Mouse (Mus musculus) v-Abl transformed pro-B cells (cell line): ENCODE data around the gene Zbtb21.
"Not testable (repeated sequence)": the region's sequence is repeated elsewhere in the genome, so short reads cannot be mapped to it uniquely, and the experiment has no call there.

ENCODE experiments used
- in situ Hi-C, 2 experiments: fragments of 400-800 bp; cut with MboI; formaldehyde crosslinking; loops; one replicate each; pipeline ENCODE4 v1.15.1; 2025; ENCODE audit not compliant: unreplicated experiment in 2 of 2

The Zbtb21 gene

GRCm38 (mm10) chr16:97950061-97950460 is 12.4 kb downstream of the Zbtb21 start:
- in situ Hi-C loops, result no loop called here

GRCm38 (mm10) chr16:97948836-97949235 is 13.6 kb downstream of the Zbtb21 start:
- in situ Hi-C loops, result no loop called here

- in situ Hi-C loops, result not testable (repeated sequence)
Observed at GRCm38 (mm10) chr16:97946993-97947392, 15.4 kb downstream of the Zbtb21 start.

DNA sequence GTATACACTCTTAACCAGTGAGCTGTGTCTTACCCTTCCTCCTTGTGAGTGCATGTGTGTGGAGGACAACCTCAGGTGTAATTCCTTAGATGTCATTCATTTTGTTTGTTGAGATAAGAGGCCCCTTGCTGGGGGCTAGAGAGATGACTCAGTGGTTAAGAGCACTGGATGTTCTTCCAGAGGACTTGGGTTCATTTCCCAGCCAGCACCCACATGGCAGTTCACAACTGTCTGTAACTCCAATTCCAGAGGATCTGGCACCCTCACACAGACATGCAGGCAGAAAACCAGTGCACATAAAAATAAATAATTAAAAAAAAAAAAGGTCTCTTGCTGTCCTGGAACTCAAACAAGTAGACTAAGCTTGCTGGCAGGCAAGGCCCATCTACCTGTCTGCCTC is 20.6 kb downstream of the Zbtb21 start:
- in situ Hi-C loops, result no loop called here

- in situ Hi-C loops, result no loop called here
Observed at GRCm38 (mm10) chr16:97940471-97940973, 21.9 kb downstream of the Zbtb21 start.

DNA sequence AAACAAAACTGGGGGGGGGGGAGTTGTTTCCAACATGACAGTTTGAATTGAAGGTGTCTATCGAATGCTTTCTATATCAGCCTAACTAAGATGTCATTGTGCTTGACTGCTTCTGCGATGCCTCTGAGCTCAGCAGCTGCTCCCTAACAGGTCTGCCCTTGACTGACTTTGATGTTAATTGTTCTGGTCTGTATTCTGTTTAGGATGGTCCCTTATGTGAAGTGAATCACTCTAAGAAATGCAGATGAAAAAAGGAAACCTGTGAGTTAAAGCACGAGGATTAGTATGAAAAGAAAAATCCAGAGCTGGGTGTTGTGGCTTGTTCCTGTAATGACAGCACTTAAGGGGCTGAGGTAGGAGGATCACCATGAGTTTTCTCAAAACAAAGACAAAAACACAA is 26.6 kb downstream of the Zbtb21 start:
- in situ Hi-C loops, result no loop called here

DNA sequence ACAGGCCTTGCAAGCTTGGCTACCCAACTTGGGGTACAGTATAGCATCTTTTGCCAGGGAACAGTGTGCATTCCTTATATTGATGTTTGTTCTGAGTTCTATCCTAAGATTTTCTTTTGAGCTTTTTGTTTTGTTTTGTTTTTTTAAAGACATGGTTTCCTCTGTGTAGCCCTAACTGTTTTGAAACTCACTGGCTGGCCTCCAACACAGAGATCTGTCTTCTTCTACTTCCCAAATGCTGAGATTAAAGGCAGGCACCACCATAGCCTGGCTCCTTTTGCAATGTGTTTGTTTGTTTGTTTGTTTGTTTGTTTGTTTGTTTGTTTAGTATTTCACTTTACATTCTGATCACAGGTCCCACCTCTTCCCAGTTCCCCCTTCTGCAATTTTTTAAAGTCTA is 32.2 kb downstream of the Zbtb21 start:
- in situ Hi-C loops, result no loop called here

GRCm38 (mm10) chr16:97929520-97929919 is 32.9 kb downstream of the Zbtb21 start:
- in situ Hi-C loops, result no loop called here

DNA sequence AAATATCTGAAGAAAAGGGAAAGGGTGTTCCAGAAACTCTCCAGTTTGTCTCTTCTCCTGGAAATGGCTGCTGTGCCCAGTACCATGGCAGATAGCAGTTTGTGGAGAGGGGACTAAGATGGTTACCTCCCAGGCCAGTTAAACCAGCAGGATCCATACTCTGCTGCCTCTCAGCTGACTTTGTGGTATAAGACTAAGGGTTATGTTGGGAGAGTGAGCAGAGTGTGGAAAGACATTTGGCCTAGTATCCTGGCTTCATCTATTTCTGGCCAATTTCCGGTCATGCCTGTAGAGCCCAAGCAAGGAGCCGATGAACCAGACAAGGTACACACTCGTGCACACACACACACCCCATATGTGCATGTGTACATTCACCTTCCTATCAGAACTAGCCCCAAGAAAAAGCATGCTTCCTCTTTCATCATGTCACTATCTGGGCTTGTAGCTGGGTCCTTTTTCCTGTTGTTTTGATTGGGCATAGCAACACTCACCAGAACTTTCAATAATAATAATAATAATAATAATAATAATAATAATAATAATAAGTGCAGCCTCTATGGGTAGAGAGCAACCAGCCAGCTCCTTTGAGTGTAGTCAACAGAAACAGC is 35.0 kb downstream of the Zbtb21 start:
- in situ Hi-C loops, result no loop called here

- in situ Hi-C loops, result no loop called here
Observed at GRCm38 (mm10) chr16:97926381-97926780, 36.0 kb downstream of the Zbtb21 start.

DNA sequence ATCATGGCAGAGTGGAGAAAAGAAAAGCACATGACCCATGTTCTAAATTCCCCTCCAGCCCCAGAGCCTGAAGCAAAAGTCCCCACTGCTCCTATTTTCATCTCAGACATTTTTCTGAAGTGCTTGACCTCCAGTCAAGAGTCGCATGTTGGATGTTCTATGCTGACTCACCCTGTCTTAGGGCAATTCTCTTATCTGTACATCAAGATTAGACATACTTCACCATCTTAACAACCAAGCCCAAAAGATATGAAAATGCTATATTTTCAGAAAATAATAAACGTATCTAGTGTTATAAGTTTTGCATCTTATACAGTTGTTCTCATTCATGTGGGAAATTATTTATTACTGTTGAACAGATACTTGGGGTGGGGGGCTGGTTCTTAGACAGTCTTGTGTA is 36.7 kb downstream of the Zbtb21 start:
- in situ Hi-C loops, result no loop called here

DNA sequence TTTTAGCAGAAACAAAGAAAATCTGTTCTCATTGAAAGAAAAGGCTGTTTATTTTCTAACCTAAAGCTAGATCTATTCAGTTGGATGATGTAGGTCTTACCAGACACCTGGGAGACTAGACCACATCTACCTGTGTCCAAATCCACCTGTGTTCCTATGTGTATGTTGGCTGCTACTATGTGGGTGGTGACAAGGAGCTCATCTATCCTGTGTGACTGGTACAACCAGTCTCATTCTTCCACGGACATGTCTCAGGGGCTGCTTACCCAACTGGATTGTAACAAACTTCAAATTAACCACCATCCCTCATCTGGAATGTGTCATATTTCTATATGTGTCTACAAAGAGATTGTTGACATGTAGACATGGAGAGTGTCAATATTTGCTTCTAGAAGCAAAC is 38.7 kb downstream of the Zbtb21 start:
- in situ Hi-C loops, result no loop called here

- in situ Hi-C loops, result no loop called here
Observed at GRCm38 (mm10) chr16:97922779-97923126, 39.7 kb downstream of the Zbtb21 start.

DNA sequence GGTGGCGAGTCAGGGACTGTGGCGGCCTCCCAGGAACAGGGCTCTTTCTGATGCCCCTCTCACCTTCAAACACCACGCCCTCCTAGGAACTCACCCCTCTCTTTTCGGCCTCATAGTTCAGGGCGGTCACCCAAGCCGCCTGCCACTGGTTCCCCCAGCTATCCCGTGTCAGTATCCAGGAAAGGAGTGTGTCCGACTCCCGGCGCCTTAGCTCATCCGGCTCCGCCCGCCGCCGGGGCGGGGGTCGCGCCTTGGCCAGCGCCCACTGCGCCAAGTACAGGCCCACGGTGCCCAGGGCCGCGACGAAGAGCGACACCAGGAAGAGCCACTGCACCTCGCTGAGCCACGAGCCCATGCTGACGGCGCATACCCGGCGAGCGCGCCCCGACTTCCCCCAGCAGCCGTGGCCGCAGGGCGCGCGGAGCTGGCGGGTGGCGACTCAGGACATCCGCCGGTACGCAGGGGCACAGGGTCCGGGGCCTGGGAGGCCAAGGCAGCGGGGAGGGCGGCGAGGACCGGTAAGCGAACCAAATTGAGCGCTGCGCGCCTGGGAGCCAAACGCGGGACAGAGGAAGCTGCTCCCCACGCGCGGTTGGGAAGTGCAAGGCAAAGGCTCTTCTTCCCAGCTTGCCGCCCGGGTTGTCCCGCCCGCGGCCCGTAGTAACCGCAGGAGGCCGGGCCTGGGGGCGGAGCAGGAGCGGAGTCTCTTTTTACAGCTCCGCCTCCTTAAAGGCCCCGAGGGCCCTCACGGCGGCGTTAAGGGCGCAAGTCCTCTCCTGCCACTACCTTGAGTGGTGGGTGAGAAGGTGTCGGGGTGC is 40.3 kb downstream of the Zbtb21 start:
- in situ Hi-C loops, result no loop called here

DNA sequence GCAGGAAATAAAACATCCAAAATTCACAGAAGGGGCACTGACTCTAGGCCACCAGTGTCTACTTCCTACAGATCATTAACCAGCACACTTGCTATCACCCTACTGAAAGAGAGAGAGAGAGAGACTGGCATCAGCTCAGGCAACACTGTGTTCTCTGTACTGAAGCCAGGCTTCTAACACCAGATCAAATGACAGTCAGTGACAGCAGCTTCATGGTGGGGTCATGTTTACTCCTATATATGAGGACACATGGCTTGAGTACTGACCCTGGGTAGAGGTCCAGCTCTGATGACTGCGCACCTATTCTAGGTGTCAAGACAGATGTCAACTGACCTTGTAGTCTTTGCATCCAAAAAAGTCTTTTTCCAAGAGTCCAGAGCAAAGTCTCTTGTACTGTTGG is 41.8 kb downstream of the Zbtb21 start:
- in situ Hi-C loops, result no loop called here

DNA sequence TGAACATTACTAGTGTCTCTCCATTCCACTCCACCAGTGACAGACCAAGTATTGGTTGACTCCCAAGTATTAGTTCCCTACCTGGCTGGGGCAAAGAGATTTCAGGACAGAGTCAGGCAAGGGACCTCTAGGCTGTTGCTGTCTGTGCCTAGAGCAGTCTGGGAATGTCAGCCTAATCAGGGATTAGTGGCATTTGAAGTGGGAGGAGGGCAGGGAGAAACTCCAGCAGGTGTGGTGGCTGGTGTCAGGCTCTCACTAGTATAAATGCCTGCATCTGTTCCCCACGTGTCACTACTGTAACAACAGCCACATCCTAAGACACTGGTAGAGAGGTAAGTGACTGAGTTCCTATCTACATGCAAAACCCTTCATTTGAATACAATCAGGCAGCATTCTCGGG is 42.6 kb downstream of the Zbtb21 start:
- in situ Hi-C loops, result no loop called here

GRCm38 (mm10) chr16:97912873-97913272 is 49.5 kb downstream of the Zbtb21 start:
- in situ Hi-C loops, result no loop called here

DNA sequence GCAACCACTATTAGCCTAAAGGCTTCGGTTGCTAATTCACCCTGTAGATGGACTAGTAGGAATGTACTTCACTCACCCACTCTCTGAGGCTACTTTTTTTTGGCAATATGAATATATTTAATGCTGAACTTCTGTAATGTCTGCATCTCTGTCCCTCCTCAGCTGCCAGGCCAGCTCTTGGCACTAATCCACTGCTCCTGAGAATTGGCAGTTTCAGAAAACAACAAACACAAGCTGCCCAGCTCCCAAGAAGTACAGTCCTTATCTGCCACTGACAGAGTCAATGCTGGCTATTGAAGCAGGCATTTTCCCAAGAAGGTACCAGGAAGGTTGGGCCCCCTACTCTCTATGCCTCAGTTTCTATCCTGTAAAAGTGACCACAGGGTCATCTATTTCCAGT is 53.1 kb downstream of the Zbtb21 start:
- in situ Hi-C loops, result no loop called here

DNA sequence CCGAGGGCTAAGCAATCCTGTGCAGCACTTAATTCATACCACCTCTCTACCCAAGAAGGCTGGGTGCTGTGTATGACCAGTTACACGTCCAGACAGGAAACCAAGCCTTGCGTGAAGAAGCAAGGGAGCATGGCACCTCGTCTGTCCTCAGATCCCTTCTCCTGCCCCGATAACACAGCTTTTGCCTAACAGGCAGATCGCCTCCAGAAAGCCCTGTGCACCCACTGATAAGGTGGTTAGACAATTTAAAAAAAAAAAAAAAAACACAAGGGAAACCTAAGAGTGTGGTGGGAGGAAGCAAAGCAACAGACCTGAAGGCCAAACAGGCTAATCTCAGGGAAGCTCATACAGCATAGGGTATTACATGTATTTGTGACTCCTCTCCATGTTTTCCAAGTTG is 54.9 kb downstream of the Zbtb21 start:
- in situ Hi-C loops, result no loop called here

DNA sequence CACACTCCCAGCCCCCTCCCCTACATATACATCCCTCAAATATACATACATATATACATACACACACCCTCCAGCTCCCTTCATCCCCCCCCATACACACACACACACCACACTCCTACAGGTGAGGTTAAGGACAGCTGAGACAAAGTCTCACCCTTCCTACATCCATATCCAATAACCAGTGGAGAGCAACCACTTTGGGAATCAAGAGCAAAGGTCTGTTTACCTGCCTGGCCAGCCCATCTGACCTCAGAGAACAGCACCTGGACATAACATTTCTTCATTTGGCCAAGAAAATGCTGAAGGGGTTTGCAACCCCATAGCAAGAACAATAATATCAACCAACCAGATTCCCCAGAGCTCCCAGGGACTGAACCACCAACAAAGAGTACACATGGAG is 56.1 kb downstream of the Zbtb21 start:
- in situ Hi-C loops, result no loop called here

- in situ Hi-C loops, result no loop called here
Observed at GRCm38 (mm10) chr16:97905449-97905991, 56.9 kb downstream of the Zbtb21 start.

GRCm38 (mm10) chr16:97904035-97904434 is 58.4 kb downstream of the Zbtb21 start:
- in situ Hi-C loops, result no loop called here
